Mouse (Mus musculus) gastrocnemius, adult 18-20 months (tissue): ENCODE results near the gene Mrps23. TPM values are rescaled to one million over a fixed set of nuclear protein-coding genes. Genes with fewer than 3 reads are reported as not detected.
"Not testable (repeated sequence)": the region's sequence is repeated elsewhere in the genome, so short reads cannot be mapped to it uniquely, and the experiment has no call there.

ENCODE experiments used
- DNase-seq: peaks from one replicate; pipeline ENCODE4 v3.0.0; 2021; ENCODE audit warnings: low spot score
- total RNA-seq, 2 experiments: library from RNA; stranded (reverse); gene quantifications; 2 replicates each; pipeline ENCODE4 v1.2.3; 2021

Gene Mrps23
- total RNA-seq, 2 experiments from 2014 or later, result 147 to 169 TPM

- DNase-seq, result peak; percentile 79
Measured at GRCm38 (mm10) chr11:88172601-88173325, 31.4 kb upstream of the Mrps23 start.

GRCm38 (mm10) chr11:88173386-88174025, 30.7 kb upstream of the Mrps23 start:
- no peak for DNase-seq

- DNase-seq, result no peak
Measured at GRCm38 (mm10) chr11:88180467-88180958, 23.7 kb upstream of the Mrps23 start.

DNA sequence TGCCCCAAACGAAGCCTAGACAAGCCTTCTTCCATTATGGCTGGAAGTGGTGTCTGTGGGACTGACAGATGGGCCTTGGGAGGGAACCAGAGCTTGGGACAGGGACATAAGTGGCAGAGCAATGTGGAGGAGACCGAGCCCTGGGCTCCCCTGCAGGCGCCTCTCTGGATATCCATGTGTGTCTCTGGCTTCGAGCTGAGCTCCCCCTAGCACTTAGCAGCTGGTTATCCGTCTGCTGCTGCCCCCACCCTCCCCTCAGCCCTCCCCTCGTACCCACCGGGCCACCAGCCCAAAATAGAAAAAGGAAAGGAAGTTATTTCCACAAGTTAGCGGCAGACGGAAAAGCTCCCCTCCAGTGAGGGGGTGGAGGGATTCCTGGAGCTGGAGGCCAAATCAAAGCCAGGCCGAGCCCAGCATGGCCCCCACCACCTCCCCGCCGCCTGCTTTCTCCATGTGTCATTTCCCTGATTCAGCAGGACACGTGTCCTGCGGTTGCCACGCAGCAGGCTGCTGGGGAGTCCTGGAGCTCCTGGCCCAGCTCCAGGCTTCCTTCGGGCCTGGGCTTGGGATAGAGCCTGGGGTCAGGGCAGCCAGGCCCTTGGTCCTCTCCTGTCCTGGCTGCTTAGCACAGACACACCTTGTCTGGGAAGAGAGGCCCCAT, 23.1 kb upstream of the Mrps23 start:
- DNase-seq, result peak; percentile 80

DNA sequence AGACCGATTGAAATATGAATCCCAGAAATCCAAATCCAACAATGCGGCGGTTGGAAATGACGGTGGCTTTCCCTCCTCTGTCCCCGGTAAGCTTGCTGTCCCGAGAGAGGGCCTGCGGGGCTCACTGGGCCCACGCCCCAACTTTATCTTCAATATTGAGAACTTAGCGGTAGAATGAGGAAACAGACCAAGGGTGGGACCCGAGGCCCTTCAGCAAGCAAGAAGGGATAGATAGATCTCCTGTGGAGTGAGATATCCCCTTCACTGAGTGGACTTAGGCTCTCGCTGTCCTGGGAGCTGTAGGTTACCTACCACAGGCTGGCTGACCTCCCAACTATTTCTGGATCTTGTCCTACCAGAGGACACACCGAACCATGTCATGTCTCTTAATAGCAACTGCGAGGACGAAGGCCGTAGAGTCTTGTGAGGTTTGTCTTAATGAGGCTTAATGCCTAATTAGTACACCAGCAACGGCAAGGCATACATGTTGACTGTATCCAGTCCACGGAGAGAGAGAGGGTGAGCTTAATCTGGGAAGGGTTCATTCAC, 19.5 kb upstream of the Mrps23 start:
- peak; percentile 75 for DNase-seq

GRCm38 (mm10) chr11:88186078-88186946, 17.9 kb upstream of the Mrps23 start:
- no peak for DNase-seq

DNA sequence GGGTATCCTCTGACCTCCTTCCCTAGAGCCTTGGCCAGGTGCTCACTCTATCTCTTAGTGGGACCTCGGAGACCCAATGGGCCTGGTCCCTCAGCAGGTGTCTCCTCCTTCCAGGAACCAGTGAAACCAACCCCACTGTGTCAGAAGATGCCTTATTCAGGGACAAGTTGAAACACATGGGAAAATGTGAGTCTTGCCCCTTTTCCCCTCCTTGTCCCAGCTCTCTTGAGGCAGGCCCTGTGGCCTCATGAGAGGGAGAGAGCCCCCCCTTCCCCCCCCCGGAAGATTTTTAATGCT, 17.3 kb upstream of the Mrps23 start:
- no peak for DNase-seq

DNA sequence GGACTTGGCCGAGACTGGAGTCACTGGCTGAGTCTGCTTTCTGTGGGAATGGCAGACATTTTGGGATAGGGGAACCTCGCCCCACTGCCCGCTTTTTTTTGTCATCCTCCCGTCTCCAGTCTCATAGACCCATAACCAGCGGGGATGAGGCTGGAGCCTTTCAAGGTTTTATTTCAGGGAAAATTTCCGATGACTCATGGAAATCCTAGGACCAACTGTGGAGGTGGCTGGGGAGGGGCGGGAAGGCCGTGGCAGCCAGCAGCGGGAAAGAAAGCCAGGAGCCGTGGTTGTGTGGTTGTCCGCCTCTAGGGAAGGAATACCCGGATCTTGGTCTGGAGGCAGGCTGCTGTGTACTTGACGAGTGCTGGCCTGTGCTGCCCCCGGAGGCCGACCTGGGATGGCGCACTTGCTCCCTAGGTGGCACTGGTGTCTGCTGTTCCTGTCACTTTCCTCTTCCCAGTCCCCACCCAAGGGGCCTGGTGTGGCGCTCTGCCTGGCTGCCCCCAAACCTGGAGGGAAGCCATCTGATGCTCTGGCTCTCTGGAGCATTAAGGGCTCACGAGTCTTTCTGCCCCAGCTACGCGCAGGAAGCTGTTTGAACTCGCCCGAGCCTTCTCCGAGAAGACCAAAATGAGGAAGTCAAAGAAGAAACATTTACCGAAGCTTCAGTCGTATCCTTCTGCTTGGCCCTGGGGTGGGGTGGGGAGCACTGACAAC, 16.6 kb upstream of the Mrps23 start:
- DNase-seq, result peak; percentile 93

DNA sequence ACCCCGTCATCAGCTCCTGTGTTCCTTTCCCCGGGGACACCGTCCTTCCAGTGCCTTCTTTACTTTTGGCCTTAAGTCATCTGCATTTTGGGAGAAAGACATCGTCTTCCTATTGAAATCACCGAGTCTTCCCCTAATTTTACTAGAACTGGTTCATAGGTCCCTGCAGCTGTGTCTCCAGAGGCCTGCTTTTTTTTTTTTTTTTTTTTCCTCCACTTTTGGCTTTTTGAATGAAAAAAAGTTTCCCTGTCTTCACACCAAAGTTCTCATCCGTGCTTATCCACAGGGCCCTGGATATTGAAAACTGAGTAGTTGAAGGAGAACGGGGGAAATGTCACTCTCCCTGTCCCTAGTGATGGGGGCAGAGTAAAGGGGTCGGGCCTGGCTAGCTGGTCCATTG, 16.0 kb upstream of the Mrps23 start:
- no peak for DNase-seq

DNA sequence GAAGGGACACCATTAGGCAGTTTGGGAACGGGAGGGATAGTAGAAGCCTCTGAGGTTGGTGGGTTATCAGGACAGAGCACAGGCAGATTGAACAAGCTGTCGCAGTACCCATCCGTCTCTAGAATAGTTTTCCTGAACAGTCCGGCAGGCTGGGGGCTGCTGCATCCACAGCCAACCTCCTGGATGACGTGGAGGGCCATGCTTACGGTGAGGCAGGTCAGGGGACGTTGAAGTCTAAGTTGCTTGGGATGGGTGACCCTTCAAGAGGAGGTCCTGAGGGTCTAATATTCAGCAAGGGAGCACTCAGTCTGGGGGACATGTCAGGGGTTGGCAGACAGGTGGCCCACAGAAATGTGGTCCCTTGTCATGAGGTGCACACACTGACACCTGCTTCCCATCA, 15.6 kb upstream of the Mrps23 start:
- DNase-seq, result no peak

DNA sequence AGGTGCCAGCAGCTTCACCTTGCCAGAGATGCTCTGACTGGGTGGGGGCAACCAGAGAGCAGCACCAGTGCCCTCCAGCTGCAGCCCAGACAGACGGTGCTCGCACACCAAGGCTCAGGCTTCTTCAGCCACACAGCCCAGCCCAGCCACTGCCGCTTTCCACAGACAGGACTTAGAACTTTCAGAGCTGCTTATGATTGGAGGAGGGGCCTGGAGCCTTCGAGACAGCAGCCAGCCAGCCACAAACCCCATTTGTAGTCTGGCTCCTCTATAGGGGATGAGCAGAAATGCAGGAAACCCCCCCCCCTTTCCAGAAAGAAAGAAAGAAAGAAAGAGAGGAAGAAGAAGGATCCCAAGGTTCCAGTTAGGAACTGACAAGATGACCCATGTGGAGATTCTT, 11.6 kb upstream of the Mrps23 start:
- DNase-seq, result no peak

DNA sequence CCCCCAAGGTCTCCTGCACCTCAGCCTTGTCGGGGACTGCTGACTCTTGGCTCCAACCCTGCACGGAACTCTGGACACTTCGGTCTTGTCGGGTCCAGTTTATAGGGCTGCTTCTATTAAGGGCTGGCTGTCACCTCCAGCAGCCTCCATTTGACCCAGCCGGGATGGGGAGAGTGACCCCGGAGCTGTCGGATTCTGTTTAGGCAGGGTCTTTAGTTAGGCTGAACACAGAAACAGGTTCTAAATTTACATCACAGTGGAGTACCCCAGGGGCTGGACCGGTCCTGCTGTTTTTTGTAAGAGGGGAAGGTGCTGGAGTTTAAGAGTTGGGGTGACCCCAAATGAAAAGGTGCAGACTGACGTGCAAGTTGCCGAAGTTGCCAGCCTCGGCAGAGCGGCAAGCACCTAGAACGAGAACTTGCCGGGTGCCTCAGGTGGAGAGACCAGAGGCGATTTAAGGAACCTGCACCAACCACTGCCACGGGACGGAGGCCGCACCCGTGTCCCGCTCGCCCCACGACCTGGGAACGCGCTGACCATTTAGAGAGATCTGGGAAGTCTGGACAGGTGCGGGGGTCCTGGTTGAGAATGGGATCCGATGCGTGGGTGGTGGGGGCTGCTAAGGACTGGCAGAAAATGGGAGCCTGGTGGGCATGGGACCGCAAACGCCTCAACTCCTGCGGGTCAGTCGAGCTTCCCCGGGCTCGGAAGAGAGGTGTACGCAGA, 10.9 kb upstream of the Mrps23 start:
- no peak for DNase-seq

GRCm38 (mm10) chr11:88193824-88194696, 10.1 kb upstream of the Mrps23 start:
- DNase-seq, result no peak

DNA sequence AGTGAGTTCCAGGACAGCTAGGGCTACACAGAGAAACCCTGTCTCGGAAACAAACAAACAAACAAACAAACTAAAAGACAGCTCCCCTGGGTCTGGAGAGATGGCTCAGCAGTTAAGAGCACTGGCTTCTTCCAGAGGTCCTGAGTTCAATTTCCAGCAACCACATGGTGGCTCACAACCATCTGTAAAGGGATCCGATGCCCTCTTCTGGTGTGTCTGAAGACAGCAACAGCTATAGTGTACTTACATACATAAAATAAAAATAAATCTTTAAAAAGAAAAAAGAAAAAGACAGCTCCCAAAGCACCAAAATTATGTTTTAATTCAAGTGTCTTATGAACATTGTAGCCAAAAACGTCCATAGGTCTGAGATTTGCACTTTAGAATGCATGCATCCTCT, 8.5 kb upstream of the Mrps23 start:
- not testable (repeated sequence) for DNase-seq

- peak; percentile 62 for DNase-seq
Measured at GRCm38 (mm10) chr11:88197153-88197576, 7.0 kb upstream of the Mrps23 start.

GRCm38 (mm10) chr11:88198223-88198622, 6.0 kb upstream of the Mrps23 start:
- no peak for DNase-seq

DNA sequence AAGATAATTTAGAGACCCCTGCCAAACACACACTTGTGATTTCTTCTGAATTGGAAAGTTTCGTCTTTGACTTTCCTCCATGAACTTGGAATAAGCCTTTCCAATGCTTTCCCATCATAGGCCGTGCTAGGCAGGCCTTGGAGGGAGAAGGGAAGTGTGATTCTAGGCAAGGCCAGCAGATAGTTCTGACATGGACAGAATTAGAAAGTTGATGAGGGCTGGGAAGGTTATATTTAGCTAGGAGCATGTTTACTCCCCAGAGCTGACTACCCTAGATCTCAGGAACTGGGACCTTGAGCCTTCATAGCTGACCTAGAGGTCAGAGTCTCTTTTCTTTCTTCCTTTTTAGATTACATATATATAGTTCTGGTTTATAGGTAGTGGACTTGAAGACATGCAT, 3.0 kb upstream of the Mrps23 start:
- DNase-seq, result peak; percentile 55

- no peak for DNase-seq
Measured at GRCm38 (mm10) chr11:88202077-88202476, 2.1 kb upstream of the Mrps23 start.
